Mouse (Mus musculus): ENCODE results near the gene Unc45b.

The Unc45b gene

DNA sequence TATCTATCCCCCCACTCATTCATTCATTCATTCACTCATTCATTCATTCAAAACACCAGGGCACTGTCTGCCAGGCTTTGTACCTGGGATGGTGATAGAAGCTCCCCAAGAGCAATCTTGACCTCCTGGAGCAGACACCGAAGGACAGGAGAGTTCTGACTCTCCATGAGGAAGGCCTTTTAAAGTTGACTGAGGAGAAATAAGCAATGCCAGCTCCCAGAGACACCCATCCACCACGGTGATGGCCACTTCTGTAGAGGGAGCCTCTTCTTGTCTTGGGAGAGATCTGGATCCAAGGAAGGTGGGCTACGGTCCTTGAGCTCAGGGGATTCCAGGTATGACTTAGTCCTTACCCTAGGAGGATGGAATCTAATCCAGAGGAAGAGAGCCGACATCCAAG, at the start of gene Unc45b:
Gene Unc45b, plus strand, starts transcription at position 301 of the 400 bp plus-strand sequence.
- no peak for DNase-seq

DNA sequence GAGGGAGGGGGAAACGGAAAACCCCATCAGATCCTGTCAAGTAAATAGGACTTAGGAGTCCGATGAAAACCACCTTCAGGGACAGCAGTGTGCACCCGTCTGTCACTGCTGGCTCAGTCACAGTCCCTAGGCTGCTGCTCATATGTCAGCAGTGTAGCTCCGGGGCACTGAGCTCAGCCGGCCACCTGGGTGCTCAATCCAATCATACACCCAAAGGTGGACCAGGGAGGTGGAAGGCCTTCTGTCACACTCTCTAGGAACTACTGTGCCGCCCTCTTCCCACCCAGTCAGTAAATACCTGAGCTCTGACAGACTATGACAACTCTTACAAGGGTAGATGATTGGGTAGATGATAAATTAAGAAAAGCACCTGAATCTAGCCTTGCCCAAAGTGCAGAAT, 49.6 kb upstream of the Unc45b start:
- DNase-seq = no peak

DNA sequence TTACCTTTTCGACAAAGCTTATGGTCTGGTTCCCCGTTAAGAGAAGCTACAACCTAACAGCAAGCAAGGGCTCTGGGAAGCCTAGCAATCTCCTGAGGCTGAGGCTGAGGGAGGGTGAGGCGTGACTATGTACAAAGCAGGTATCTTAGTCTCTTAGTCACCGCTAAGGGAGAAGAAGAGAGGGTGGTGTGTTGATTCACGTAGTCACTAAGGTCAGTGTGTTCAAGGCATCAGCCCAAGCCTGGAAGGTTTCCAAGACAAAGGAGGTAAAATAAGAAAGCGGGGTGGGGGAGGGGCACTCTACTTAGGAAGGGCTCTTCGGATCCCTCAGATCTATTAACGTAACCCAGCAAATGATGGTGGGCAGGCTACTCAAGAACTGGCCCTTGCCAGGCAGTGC, 48.8 kb upstream of the Unc45b start:
- DNase-seq = no peak

DNA sequence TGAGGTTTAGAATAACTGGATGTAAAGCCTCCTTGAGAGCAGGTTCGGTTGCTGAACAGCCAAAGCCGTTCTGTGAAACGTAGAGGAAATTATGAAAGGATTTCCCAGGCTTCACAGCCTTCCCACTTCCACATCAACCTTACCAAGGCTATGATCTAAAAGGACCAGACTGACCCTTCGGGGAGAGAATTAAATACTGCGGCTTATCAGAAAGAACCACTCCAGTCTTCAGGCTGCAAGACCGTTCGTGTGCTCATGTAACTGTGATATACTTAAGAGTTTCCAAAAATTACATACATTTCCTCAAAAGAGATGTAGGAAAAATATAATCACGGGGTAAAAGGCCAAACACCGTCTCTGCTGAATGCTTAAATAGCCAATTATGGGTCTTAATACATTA, 47.7 kb upstream of the Unc45b start:
- DNase-seq = no peak

DNA sequence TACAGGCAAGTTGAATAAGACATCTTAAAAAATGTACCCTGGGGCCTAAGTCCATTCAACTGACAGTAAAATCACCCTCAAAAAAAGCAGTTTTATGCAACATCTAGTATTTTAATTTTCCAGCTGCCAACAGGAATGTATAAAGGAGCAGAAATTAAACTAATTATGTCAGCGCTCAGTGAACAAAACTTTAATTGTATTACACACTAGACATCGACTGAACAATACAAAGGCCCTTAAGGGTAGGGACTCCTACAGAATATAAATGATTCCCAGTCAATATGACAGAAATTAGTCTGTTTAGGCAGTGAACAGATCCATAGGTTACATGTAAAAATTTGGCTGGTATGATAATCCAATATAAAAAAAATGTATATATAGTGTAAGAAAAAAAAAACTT, 47.3 kb upstream of the Unc45b start:
- DNase-seq = no peak

DNA sequence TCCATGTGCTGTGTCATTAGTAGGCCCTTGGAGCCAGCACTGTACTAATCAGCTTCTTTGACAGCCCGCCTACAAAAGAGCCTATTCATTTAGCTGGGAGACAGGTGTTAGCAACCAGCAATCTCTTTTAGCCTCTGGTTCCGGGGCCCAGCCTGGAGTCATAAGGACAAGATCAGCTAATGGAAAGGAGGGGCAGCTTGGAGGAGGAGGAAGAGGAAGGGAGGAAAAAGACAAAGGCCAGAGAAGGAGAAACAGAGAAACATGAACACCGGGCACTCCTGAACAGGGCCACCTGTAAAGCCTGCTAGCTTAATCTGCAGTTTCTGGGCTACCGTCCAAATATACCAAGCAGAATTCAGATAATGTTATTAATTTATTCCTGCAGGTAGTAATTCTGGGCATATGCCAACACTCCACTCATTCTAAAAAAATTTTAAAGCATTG, 46.8 kb upstream of the Unc45b start:
- no peak for DNase-seq

DNA sequence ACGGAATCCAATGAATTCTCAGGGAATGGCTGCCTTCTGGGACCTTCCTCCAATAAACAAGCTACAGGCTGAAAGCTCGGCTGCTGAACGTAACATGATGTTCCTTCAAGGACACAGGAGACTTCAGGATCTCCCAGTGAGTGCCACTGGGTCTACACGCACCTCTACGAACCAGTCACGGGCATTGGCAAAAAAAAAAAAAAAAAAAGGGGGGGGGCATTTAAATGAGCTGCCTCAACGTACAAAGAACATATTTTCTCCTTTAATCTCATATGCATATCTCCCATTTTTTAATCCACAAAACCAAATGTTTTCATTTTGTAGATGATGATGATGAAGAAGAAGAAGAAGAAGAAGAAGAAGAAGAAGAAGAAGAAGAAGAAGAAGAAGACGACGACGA, 44.4 kb upstream of the Unc45b start:
- no peak for DNase-seq

DNA sequence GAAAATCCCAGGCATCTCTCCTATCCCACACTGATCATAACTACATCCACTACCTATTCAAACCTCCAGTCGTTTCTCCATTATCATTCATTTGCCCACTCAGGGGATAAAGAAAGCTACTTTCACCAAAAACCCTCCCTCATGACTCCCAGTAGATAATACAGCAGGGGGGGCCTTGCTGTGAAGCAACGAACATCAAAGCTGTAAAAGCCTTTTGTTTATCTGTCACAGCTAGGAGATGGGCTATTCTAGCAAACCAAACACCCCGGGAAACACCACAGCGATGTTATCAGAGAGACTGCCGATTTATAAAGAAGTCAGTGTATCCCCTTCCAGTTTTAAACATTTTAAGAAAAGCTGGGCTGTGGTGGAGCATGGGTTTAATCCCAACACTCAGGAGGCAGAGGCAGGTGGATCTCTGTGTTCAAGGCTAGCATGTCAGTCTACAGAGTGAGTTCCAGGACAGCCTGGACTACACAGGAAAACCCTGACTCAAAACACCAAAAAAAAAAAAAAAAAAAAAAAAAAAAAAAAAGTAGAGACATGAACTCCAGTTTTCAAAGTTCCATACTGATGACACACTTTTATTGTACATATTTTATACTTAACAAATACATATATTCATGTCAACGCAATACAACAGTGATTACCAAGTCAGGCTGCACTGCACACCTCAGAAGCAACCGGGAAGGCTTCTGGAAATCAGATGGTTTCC, 43.3 kb upstream of the Unc45b start:
- DNase-seq = no peak

DNA sequence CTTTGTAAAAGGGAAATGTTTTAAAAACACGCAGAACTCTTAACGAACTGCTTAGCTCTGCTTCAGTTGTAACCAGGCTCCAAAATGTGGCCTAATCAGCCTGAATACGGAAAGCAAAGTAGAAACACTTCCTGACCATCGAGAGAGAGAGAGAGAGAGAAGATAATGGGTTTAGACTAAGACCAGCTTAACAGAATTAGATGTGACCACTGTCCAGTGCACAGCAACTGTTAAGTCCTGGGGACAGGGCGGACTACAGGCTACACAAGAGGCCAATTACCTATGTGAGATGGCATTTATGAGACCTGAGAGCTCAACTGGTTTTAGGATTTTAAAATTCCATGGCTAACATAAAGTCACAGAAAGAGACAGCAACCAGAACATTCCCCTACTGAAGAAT, 42.4 kb upstream of the Unc45b start:
- DNase-seq = no peak

DNA sequence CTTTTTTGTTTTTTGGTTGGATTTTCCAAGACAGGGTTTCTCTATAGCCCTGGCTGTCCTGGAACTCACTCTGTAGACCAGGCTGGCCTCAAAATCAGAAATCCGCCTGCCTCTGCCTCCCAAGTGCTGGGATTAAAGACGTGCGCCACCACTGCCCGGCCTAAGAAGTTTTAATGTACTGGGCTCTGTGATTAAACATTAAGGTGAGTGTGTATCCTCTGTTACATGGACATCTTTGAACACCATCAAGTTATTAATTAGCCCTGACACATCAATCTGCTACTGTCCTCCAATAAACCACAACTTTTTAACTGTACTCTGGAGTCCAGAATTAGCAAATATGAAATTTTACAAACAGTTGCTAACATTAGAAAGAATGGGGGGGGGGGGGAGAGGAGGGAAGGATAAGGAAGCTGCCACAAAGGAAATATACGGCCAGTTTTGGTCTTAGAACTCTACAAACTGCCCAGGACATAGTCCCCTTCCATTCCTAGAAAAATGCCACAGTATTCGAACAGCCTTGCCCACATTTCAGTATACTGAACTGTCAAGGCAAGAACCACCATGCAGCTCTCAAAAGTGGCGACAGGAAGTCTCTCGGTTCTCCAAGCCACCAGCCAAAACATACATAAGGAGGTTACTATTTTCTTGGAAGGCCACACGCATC, 40.7 kb upstream of the Unc45b start:
- no peak for DNase-seq

DNA sequence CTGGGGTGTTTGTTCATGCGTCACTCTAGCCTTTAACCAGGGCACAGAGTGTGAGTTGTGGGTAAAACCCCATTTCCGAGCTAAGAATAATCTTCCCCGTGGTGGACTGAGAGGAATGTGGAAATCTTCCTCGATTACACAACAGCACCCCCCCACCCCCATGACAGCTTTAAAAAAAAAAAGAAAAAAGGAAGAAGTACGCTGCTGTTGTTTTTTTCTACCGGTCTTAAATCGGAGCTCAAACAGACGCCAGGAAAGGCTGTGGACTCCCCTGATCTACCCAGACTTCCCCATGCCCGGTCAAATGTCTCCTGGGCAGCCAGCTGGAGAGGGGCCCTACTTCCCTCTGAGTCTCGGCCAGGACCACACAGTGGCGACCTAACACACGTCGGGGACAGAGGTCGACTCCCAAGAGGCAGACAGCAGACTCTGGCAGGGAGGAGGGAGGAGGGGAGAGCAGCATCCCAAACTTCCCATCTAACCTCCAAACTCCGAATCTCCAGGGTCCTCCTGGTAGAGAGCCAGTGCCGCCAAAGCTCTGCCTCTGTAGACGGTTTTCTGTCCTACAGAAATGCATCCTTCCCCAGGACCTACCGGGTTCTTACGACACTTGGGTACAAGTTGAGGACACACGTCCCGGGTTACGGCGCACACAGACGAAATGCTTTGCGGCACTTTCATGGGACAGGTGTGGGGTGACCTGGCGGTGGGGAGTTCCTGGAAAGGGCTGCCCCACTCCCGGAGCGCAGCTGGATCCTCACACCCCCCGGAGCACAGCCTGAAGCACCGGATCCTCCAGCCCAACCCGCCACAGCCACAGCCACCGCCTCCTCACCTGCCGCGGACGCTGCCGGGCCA, 39.9 kb upstream of the Unc45b start:
- peak; percentile 77 for DNase-seq

DNA sequence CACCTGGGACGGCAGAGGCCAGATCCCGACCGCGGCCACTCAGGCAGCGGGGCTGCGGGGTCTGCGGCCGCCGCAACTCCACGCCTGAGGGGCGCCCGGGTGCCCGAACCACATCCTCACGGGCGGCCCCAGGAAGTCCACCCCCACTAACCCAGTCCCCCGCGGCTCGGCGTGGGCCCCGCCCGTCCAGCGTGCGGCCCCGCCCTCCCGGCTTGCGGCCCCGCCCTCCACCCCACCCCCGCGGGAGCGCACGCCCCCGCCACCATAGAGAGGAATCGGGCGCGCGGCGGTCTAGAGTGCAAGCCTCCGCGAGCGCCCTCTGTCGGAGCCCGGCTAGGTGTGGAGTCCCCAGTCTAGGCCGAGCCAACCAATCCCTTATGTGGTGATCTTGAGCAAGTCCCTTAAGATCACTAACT, 39.3 kb upstream of the Unc45b start, which contains the start of gene Rffl:
Gene Rffl, minus strand, starts transcription at position 180 of the 416 bp plus-strand sequence.
- peak; percentile 92 for DNase-seq

DNA sequence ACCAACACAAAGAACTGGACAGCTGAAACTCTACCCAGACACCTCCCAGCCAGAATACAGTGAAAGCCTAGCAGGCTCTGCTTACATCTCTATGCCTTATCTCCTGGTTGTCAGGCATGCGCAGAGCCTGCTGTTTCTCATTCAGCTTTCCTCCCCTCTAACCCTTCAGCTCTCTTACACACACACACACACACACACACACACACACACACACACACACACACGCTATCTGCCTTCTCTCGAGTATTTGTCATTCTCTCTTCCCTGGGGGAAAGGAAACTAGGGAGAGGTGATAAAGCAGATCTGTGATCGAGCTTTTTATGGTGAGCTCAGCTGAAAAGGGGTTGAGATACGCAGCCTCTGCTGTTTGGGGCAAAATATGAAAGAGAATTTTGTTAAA, 35.4 kb upstream of the Unc45b start:
- no peak for DNase-seq

DNA sequence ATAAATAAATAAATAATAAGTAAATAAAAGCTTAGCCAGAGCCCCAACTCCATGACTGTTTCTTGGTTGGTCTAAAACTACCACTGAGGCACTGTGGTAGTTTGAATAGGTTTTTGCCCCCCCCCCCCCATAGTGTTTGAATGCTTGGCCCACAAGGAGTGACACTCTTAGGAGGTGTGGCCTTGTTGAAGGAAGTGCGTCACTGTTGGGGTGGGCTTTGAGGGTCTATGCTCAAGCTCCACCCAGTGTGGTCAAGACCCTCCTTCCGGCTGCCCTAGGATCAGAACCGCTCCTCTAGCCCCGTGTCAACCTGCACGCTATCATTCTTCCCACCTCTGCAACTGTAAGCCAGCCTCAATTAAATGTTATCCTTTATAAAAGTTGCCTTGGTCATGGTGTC, 34.7 kb upstream of the Unc45b start:
- no peak for DNase-seq

DNA sequence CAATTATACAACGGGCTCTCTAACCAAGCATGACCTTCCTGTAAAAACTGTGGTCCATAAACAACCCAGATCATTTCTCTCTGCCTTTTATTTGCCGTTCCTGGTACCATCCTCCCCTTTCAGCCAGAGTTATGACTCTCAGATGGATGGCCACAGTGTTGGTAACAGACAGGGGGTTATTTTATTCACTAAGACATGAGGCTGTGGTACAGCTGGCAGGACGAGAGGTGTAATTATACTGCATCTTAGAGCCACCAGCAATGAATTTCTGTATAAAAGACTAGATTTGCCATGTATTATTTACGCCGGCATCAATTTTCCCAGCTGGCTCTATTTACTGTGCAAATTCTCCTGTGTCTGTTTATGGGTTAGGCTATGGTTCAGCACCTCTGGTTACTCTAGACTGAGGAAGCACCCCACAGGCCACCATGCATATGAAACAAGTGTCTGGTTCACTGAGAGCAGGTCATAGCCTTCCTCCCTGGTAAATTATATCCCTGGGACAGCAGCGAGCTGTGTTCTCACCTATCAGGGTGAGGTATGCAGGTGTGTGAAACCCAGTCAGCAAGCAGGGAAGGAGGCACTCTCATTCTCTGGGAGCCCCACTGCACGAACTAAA, 32.5 kb upstream of the Unc45b start:
- DNase-seq = no peak

DNA sequence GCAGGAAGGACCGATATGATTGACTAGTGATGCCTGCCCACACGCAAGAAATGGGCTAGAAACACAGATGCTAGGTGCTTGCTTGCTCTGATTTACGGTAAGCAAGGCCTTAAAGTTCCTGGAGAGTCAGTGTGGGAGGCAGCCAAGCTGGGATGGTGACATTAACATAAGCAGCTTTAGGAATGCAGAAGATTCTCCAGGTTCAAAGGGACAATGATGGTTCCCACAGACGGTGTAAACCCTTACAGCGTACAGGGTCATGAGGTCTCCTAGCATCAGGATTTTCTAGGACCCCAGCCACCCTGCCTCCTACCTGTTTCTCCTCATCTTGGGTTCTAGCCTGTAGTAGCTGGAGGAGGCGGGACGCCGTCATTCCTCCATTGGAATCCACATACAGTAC, 27.2 kb upstream of the Unc45b start:
- no peak for DNase-seq

DNA sequence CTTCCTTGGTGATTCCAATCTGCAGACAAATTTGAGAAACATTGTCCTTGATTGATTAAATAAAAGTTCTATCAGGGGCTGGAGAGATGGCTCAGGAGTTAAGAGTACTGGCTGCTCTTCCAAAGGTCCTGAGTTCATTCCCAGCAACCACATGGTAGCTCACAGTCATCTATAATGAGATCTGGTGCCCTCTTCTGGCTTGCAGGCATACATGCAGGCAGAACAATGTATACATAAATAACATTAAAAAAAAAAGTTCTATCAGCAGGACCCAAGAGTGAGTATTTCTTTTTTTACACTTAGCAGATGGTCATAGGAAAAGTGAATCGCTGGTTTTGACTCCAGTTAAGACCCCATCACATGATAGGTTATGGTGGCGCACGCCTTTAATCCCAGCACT, 23.8 kb upstream of the Unc45b start:
- DNase-seq = no peak

DNA sequence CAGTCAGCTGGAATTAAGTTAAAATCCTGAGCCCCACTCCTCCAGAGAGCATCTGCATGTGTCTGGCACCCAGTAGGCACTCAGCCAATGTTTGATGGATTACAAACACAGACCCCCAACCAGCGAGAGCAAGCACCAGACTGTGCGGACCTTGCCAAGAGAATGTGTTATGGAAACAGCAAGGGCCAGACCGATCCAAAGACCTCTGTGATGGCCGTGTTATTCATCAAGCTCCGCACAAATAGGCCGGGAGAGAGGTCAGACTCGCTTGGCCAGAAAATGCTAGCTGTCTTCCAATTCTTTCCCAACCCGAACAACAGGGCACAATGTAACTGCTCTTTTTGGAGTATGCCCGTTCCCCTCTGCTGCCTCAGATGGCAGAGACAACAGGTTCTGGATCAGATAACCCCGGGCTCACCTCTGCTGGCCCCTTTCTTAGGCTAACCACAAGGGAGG, 21.8 kb upstream of the Unc45b start:
- DNase-seq = peak; percentile 33

DNA sequence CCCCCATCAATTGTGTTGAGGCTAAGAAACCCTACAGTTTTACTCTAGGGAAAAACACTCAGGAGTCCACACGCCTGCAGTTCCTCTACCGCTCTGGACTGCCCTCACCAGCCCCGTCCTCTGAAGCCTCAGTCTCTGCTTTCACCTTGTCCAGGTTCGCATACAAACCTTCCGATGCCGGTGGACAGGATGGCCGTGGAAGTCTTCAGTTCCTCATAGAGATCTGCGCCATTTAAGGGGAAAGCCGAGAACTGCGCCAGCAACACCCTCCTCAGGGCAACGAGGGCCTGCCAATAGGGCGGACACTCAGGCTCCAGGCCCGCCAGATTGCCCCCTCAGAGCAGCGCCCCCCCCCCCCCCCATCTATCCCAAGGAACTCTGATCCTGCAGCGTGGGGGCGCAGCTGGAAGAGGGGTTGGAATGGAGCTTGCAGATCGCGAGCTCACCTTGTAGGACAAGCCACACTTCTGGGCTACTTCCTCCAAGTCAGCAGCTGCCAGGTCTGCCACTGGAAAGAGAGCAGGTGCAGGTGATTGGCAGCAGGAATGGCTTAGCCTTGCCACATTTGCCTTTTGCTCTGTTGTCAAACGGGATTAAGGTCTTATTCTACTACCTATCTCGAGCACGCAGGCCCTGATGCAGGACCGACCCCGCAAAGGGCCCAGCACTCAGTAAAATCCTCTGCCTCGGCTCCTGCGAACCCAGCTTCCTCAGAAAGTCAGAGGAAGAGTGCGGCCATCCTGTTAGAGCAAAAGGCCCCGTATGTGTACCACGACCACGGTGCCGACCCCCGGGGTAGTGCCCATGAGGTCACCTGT, 20.6 kb upstream of the Unc45b start:
- no peak for DNase-seq

DNA sequence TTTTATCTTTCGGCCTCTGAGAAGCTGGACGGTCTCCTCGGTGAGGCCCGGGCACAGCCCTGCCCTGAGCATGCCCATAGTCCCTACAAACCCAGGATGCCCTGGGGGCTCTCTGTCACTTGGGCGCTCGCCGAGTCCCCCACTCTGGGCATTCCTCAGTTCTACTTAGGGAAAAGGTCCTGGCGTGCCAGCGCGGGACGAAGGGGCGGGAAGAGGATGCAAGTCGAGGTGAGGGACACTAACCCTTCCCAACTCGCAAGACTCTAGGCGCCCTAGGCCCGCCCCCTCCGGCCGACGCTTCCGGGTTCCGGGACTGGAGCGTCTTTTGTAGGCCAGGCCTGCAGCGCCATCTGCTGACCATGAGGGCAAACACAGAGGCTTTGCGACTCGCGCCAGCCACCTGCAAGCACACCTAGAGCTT, 20.0 kb upstream of the Unc45b start, which contains the start of gene Rad51d:
Gene Rad51d, minus strand, starts transcription at position 273 of the 421 bp plus-strand sequence.
- peak; percentile 91 for DNase-seq

DNA sequence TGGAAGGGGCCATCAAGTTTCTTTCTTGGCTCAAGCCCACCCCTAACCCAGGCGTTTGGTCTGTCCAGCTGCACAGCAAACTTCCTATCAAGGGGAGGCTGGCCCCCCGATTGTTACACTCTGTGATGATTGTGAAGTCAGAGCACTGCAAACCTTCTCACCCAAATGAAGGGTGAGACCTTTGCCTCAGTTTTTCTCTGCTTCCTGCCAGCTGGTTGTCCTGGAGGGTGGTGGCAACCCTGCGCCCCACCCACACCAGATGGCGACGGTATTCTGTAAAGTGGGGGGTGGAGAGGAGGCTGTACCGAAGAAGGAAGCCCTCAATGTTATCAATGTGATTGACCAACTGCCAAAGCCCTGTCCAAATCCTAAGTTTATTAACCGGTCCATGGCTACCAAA, 18.4 kb upstream of the Unc45b start, which contains the start of gene Fndc8:
Gene Fndc8, plus strand, starts transcription at position 189 of the 400 bp plus-strand sequence.
- no peak for DNase-seq

DNA sequence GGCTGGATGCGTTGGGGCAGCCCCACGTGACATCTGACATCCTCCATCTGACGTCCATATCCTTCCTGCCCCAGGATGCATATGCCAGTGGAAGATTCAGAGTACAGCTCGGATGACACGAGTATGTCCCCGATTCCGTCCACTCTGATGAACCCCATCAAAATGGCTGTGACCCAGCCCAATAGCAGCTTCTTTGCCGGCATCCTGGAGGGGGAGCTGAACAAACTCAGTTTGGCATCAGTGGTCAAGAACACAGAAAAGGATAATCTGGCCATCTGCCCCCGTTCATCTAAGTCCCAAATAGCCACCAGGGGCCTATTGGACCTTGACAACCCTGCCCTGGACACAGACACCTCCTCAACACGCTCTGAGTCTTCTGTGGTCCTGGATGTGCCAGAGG, 12.9 kb upstream of the Unc45b start:
- no peak for DNase-seq

Data from layer of hippocampus, adult 9-11 months (tissue).